Mouse (Mus musculus) thymus, adult 2 months (tissue): ENCODE measurements at regions not wholly inside any gene's neighbourhood (a gene's known extent, or its start where the extent isn't known, plus 50 kb on each side); places are given as distances from the start of the nearest gene placed in this dataset.

Experiments
- CTCF ChIP-seq: fragments of 200-500 bp; IDR thresholded peaks from 2 replicates; pipeline ENCODE4 v1.5.1; 2012; ENCODE audit warnings: mild to moderate bottlenecking, control low read depth, low read length, moderate library complexity, borderline replicate concordance; ENCODE audit not compliant: control insufficient read depth, poor library complexity, insufficient read depth; ENCODE audit errors: extremely low read depth
- POLR2A ChIP-seq: fragments of 200-500 bp; IDR thresholded peaks from 2 replicates; pipeline ENCODE4 v1.6.1; 2012; ENCODE audit warnings: mild to moderate bottlenecking, low read length, control low read depth, moderate library complexity; ENCODE audit not compliant: control insufficient read depth, poor library complexity, insufficient read depth; ENCODE audit errors: extremely low read depth

GRCm38 (mm10) chr5:119257374-119258120 lies 412.9 kb upstream of the Tbx3 start:
- no peak for TF ChIP-seq CTCF
- no peak for TF ChIP-seq POLR2A
